Comparison of ENCODE assay signal across 14 mouse cellular contexts in genomic region chr7:123371501-123371900, GRCm38 (mm10). TPM values are rescaled to one million over a fixed set of nuclear protein-coding genes. Genes with fewer than 3 reads are reported as not detected.
DNase-seq lines count a peak whose midpoint lies in the region; ATAC-seq and TF ChIP-seq lines count a peak whose summit lies in the region.
"Had no signal": no experiment of that assay in that cellular context is flagged by ENCODE, and none has a peak within 500 bp of the region (broad histone marks: within the 10 kb centered on the region; RNA-seq: fewer than 3 reads in every experiment).

No protein-coding gene starts in this region.

- H3K36me3 ChIP-seq in midbrain, postnatal 0 days (ENCODE audit: insufficient read depth, low read length), result no peaks in the 10 kb centered on the region
- no peaks in the 10 kb centered on the region for H3K36me3 ChIP-seq in midbrain, embryonic 13.5 days
- no peaks in the 10 kb centered on the region for H3K36me3 ChIP-seq in intestine, embryonic 16.5 days (ENCODE audit: control insufficient read depth, insufficient read depth, low read length)

- no peaks in the 10 kb centered on the region for H3K27me3 ChIP-seq in midbrain, postnatal 0 days (ENCODE audit: insufficient read depth, low read length)
- H3K27me3 ChIP-seq in midbrain, embryonic 13.5 days, result no peaks in the 10 kb centered on the region
- no peaks in the 10 kb centered on the region for H3K27me3 ChIP-seq in intestine, embryonic 16.5 days (replicated peaks; ENCODE audit: control insufficient read depth, insufficient read depth, low read length)

- TF ChIP-seq CTCF in midbrain, postnatal 0 days (IDR thresholded peaks at IDR 0.05), result peak; percentile 53

- no peak overlapping the region for H3K27ac ChIP-seq in midbrain, postnatal 0 days (ENCODE audit: low read depth, low read length)
- H3K27ac ChIP-seq in midbrain, embryonic 13.5 days, result no peak overlapping the region
- no peak overlapping the region for H3K27ac ChIP-seq in intestine, embryonic 16.5 days (ENCODE audit: low read length)

- no peak overlapping the region for H3K9ac ChIP-seq in midbrain, postnatal 0 days (replicated peaks; ENCODE audit: low read length, poor library complexity, severe bottlenecking)
- H3K9ac ChIP-seq in midbrain, embryonic 13.5 days (replicated peaks), result no peak overlapping the region
- H3K9ac ChIP-seq in intestine, embryonic 16.5 days (ENCODE audit: low read depth, low read length), result no peak overlapping the region

- ATAC-seq in midbrain, postnatal 0 days (ENCODE audit: low FRiP score), result no peak
- ATAC-seq in midbrain, embryonic 13.5 days, result no peak
- no peak for ATAC-seq in intestine, embryonic 16.5 days

- H3K4me2 ChIP-seq in midbrain, postnatal 0 days (ENCODE audit: low read depth, low read length, poor library complexity, severe bottlenecking), result no peak overlapping the region
- H3K4me2 ChIP-seq in midbrain, embryonic 13.5 days (replicated peaks), result no peak overlapping the region
- H3K4me2 ChIP-seq in intestine, embryonic 16.5 days (ENCODE audit: low read depth, low read length), result no peak overlapping the region
- H3K4me2 ChIP-seq: midbrain, embryonic 11.5 days had no signal

- H3K4me1 ChIP-seq in midbrain, postnatal 0 days (ENCODE audit: insufficient read depth, low read length), result no peaks in the 10 kb centered on the region; the same call in 1 of the 2 replicates
- H3K4me1 ChIP-seq in midbrain, embryonic 13.5 days (replicated peaks), result peaks cover 30% of the 10 kb centered on the region
- H3K4me1 ChIP-seq in intestine, embryonic 16.5 days (ENCODE audit: control insufficient read depth, insufficient read depth, low read length), result peaks cover 22% of the 10 kb centered on the region

- no peaks in the 10 kb centered on the region for H3K9me3 ChIP-seq in midbrain, postnatal 0 days (ENCODE audit: low read length)
- no peaks in the 10 kb centered on the region for H3K9me3 ChIP-seq in midbrain, embryonic 13.5 days
- H3K9me3 ChIP-seq in intestine, embryonic 16.5 days (ENCODE audit: control insufficient read depth, low read length), result no peaks in the 10 kb centered on the region
- H3K9me3 ChIP-seq: G1E had no signal

- WGBS in midbrain, postnatal 0 days, result 65% methylated on average over 3 of the region's 3 CpGs
- WGBS in midbrain, embryonic 13.5 days, result 69% methylated on average over 3 of the region's 3 CpGs
- 54% methylated on average over 3 of the region's 3 CpGs for WGBS in intestine, embryonic 16.5 days

- peak; percentile 12 for DNase-seq in embryo, embryonic 11 days
- DNase-seq in embryo, embryonic 9.5 days (ENCODE audit: extremely low spot score), result no peak
- DNase-seq in midbrain, postnatal 0 days (ENCODE audit: low spot score), result no peak
- DNase-seq in kidney, postnatal 14 days, result peak; percentile 44
- DNase-seq in frontal cortex, postnatal 10 days (ENCODE audit: low spot score in 2 of 2), result no peak
- no peak for DNase-seq in left cerebral cortex, adult 9 months (ENCODE audit: low spot score in 2 of 2)
- DNase-seq: cerebellum, postnatal 14 days; gastrocnemius, postnatal 10 days; right cerebral cortex, postnatal 14 days; thymus, postnatal 36 days had no signal

- no peak overlapping the region for H3K4me3 ChIP-seq in midbrain, postnatal 0 days (ENCODE audit: low read depth, low read length)
- no peak overlapping the region for H3K4me3 ChIP-seq in midbrain, embryonic 13.5 days (replicated peaks)
- no peak overlapping the region for H3K4me3 ChIP-seq in intestine, embryonic 16.5 days (ENCODE audit: low read length)

RNA-seq across cellular contexts. Expression of gene Arhgap17, which starts 1.8 kb away (rescaled TPM):
- total RNA-seq in midbrain, postnatal 0 days (2014; rRNA removed), result 4.8 and 12.1 TPM in 2 replicates
- polyA plus RNA-seq in midbrain, postnatal 0 days (2015; fragmentation: Nextera tagmentation; extraction: Ambion mirVana), result 5.3 and 6.3 TPM in 2 replicates
- polyA plus RNA-seq in midbrain, embryonic 13.5 days (2015; fragmentation: Nextera tagmentation; extraction: Ambion mirVana), result 12.7 and 13.6 TPM in 2 replicates
- polyA plus RNA-seq in intestine, embryonic 16.5 days (2015; fragmentation: Nextera tagmentation; extraction: Ambion mirVana), result 21.8 and 23.6 TPM in 2 replicates

RNA-seq across cellular contexts. Expression of gene Lcmt1, which starts 1.9 kb away (rescaled TPM):
- total RNA-seq in midbrain, postnatal 0 days (2014; rRNA removed), result 62.8 and 74.8 TPM in 2 replicates
- polyA plus RNA-seq in midbrain, postnatal 0 days (2015; fragmentation: Nextera tagmentation; extraction: Ambion mirVana), result 114 and 115 TPM in 2 replicates
- polyA plus RNA-seq in midbrain, embryonic 13.5 days (2015; fragmentation: Nextera tagmentation; extraction: Ambion mirVana), result 85.3 and 89.9 TPM in 2 replicates
- 43.1 and 47.0 TPM in 2 replicates for polyA plus RNA-seq in intestine, embryonic 16.5 days (2015; fragmentation: Nextera tagmentation; extraction: Ambion mirVana)

Comparison
In these comparisons a context has a peak if more than half of its experiments do, and no peak if none do; other contexts are left out.
1. DNase-seq: peak in embryo, embryonic 11 days (single experiment) and kidney, postnatal 14 days (single experiment); none in embryo, embryonic 9.5 days (single experiment), midbrain, postnatal 0 days (single experiment), frontal cortex, postnatal 10 days (0 of 2) and left cerebral cortex, adult 9 months (0 of 2).